Mouse (Mus musculus): ENCODE measurements around the gene Fzr1.

DNA sequence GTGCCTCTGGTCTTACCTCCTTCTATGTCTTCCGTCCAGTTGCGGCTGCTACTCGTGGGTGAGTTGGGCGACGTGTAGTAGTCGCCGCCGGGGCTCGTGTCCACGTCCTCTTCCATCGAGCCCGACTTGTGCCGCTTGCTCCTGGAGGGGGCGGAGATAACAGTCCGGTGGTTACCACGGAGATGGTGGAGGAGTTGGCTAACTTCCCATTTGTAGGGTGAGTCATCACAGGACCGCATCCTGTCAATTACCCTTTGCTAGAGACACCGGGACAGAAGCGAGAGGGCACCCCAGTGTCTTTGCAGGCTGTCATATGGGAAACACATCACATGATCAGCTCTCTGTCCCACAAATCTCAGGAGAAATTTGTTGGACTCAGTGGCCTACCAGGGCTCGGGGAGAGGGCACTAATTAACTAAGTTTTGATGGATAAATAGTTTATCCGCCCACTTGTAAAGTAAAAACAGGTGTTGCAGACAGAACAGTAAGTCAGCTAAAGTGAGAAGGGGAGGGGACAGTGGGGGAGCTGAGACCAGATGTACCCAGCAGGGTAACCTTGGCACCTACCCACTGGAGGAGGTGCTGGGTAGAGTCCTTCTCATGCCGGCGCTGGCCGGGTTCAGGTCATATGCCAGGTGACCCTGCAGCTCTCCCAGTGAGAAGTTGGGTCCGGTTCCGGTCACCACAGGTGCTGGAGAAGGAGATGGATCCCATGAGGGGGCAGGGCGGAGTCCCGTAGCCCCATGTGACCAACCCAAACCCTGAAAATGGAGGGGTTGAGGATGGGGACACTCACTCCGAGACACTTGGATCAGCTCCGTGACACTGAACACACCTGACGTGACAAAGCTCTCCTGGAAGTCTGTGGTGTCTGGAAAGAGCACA is 29.5 kb upstream of the Fzr1 start:
- TF ChIP-seq CTCF (conservative IDR thresholded peaks at IDR 0.05; ENCODE audit: low read length) (no peak), POU5F1 (IDR thresholded peaks at IDR 0.05; ENCODE audit: borderline replicate concordance, low read length) (no peak), NANOG (IDR thresholded peaks at IDR 0.05; ENCODE audit: borderline replicate concordance, low read length) (no peak)
